Mouse (Mus musculus) layer of hippocampus, adult 9-10 months (tissue): ENCODE data around the gene RPS10-NUDT3.
"Not testable (repeated sequence)": the region's sequence is repeated elsewhere in the genome, so short reads cannot be mapped to it uniquely, and the experiment has no call there.

Experiments used
- DNase-seq: peaks from one replicate; pipeline ENCODE4 v3.0.0; 2022; ENCODE audit warnings: low spot score

RPS10-NUDT3 gene

GRCm38 (mm10) chr17:27642491-27643062 lies 7.6 kb upstream of the RPS10-NUDT3 start:
- peak; percentile 79 for DNase-seq

DNA sequence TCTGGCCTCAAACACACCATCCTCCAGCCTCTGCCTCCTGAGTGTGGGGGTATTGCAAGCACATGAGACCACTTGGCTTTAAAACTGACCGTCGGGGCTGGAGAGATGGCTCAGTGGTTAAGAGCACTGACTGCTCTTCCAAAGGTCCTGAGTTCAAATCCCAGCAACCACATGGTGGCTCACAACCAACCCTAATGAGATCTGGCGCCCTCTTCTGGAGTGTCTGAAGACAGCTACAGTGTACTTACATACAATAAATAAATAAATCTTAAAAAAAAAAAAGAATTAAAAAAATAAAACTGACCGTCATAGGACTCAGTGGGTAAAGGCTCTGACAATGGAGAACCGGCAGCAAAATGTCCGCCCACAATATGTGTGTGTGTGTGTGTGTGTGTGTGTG lies 4.8 kb upstream of the RPS10-NUDT3 start:
- not testable (repeated sequence) for DNase-seq

GRCm38 (mm10) chr17:27638921-27639332 lies 3.9 kb upstream of the RPS10-NUDT3 start:
- no peak for DNase-seq

GRCm38 (mm10) chr17:27637333-27637732 lies 2.3 kb upstream of the RPS10-NUDT3 start:
- no peak for DNase-seq

- no peak for DNase-seq
Measured at GRCm38 (mm10) chr17:27636132-27637020, 1.4 kb upstream of the RPS10-NUDT3 start, which contains the start of gene Rps10. Gene Rps10, minus strand, starts transcription at chr17:27636669.

- DNase-seq, result not testable (repeated sequence)
Measured at GRCm38 (mm10) chr17:27635575-27635903, 517 bp upstream of the RPS10-NUDT3 start.

- DNase-seq, result peak; percentile 71
Measured at GRCm38 (mm10) chr17:27629249-27630020, 5.6 kb downstream of the RPS10-NUDT3 start.

DNA sequence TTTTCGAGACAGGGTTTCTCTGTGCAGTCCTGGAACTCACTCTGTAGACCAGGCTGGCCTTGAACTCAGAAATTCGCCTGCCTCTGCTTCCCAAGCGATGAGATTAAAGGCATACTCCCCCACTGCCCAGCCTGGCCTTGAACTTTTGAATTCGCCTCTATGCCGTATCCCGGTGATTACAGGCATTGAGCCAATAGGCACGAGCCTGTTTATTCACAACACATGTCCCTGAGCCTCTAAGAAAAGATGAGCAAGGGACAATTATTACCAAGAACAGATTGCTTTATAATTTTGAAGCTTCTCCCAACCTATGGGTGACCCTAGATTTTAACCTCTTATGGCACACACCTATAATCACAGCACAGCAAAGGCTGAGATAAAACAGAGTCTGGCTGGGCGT lies 6.6 kb downstream of the RPS10-NUDT3 start:
- DNase-seq, result no peak

- no peak for DNase-seq
Measured at GRCm38 (mm10) chr17:27627451-27627850, 7.6 kb downstream of the RPS10-NUDT3 start.

- DNase-seq, result no peak
Measured at GRCm38 (mm10) chr17:27626681-27627080, 8.3 kb downstream of the RPS10-NUDT3 start.

DNA sequence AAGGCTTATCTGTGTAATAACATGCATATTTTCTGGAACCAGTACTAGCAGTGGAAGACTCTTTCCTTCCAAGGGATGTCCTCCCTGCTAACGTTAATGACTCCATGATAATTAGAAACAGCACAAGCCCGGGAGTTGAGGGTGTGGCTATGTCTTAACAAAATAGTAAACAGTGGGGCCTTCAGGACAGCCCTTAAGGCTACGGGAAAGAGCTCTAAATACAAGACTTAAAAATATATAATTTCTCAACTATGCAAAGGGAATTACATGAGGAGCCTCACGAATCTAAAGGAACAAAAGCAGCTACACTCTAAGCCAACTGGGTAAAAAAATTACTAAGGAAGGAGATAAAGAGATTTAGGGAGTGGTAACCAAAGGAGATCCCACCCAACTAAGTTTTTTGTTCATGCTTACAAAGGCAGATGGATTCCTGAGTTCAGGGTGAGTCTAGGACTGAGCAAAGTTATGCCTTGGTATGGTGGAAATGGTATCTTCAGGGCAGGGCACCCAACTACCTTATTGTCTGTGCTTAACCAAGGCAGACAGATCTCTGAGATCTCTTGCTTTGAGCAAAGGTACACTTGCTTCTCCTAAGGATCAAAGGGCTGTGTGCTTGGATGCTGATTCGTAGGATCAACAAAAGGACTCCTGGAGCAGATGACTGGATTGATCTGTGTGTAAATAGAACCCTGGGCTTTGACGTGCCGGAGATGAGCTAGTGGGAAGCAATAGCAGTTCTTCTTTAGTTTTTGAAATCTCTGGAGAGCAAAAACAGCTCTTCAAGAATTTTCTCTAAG lies 9.4 kb downstream of the RPS10-NUDT3 start:
- DNase-seq, result no peak

DNA sequence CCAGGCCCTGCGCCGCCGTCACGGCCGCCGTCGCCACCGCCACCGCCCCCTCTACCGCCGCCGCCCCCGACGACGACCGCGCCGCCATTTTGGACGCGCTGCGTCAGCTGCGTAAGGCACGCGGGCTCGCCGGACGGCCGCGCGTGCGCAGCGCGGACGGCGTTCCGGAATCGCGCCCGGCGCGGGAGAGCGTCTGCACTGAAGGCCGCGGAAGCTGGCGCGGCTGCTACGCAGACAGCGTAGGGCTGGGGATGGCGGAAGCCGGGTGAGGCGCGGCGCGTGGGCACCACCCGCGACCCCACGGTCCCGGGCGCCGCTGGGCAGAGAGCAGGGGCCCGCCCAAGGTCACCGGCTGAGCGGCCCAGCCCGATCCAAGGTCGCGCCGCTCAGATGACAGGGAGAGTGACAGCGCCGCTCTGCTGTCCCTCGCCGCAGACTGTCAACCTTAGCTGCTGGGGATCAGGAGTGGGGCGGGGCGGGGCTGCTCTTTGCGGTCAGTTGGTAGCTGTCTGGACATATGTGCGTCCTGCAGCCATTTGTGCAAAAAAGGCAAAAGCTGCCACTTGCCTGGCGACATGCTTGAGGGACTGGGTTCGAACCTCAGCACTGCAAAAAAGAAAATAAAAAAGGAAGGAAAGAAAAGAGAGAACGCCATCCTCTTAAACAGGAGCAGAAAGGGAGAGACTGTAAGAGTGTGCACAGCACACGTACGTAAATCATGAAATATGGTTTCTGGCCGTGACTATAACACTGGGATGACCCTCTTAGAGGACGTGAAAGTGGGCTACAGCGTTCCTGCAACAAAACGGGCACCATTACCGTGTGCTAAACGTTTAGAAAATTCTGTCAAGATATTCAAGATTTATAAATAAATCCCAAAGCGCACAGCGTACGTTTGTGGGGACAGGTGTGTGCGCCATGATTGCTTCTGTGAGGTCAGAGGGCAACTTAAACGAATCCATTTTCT lies 11.4 kb downstream of the RPS10-NUDT3 start, which contains the start of gene Nudt3:
Gene Nudt3 (minus strand): TSS at position 136 of the 967 bp plus-strand sequence.
- DNase-seq, result peak; percentile 55

DNA sequence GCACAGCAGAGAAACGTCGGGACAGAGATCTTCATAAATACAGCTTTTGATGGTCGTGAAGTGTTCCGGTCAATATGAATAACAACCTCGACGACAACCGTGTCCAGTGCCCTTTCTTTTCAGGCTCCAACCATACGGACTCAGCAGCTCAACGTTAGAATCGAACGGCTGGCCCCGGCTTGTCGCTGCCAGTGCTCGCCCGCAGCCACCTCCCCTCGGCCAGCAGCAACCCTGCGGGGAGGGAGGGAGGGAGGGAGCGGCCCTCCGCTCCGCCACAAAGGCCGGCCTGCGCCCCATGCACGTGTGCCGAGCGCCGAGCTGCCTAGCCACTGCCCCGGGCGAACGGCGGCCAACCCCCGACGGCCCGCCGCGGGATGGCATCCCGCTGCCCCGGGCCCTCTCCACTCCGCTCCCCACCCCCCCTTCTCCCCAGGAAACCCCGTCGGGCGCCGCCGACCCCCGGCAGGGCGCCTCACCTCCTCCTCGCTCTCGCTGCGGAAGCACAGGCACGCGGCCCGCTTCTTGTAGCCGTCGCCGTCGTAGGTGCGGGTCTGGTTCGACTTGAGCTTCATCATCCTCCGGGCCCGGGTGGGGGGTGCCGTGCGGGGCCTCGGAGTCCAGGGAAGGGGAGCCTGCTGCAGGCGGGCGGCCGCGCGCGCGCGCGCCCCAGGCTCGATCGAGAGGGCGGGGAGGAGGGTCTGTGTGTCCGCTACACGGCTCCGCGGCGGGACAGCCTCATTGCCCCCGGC lies 12.2 kb downstream of the RPS10-NUDT3 start:
- DNase-seq, result no peak

DNA sequence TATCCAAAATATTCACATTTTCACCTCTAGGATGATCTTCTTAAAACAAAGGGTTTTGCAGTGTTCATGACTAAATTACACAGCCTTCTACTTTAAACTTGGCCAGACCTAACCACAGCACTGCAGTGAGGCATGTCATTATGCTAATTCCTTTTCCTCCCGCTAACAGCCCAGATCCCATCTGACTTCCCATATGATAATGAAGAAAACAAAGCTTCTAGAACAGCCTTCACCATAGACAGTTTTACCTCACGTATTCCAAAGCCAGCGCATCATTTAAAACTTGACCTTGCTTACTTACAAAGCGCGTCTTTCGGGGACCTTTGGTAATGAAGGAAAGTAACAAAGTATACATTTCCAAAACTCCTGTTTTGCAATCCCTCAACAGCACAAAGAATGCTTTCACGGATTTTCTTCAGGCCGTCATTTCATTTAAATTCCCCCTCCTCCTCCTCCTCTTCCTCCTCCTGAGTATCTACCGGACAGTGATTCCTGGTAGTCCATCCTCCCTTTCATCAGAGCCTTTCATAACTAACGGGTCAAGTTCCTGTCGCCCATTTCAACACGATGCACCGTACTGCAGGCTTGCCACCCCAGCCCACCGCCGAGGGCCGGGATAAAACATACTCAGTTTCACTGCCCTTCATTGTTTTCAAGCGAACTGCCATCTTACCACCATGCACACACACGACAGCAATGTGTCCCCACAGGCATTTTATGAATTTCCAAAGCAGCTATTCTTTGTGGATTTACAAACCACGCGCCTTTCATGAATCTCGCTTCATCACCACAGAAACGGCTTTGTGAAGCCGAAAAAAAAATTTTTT lies 13.1 kb downstream of the RPS10-NUDT3 start:
- no peak for DNase-seq

GRCm38 (mm10) chr17:27621161-27621560 lies 13.9 kb downstream of the RPS10-NUDT3 start:
- DNase-seq, result no peak

- no peak for DNase-seq
Measured at GRCm38 (mm10) chr17:27615388-27615787, 19.6 kb downstream of the RPS10-NUDT3 start.

- no peak for DNase-seq
Measured at GRCm38 (mm10) chr17:27613016-27613415, 22.0 kb downstream of the RPS10-NUDT3 start.

DNA sequence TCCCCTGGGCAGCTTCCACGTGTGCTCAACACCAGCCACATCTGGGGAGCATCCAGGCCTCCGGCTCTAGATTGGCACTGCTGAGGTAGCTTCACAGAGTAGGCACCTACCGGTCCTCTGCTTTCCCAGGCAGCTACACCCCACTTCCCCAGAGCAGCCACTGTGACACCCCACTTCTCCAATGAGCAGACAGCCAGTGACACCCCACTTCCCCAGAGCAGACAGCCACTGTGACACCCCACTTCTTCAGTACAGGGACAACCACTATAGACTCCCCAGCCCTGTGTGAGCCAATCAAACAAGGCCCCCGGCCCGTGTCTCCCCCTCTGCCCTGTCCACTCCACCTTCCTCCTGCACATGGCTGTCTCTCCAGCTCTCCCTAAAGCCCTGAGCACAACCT lies 23.0 kb downstream of the RPS10-NUDT3 start:
- DNase-seq, result no peak

- no peak for DNase-seq
Measured at GRCm38 (mm10) chr17:27611519-27611884, 23.5 kb downstream of the RPS10-NUDT3 start.
